Mouse (Mus musculus): Measurements from ENCODE around the gene Med13. TPM values are rescaled to one million over a fixed set of nuclear protein-coding genes. Genes with fewer than 3 reads are reported as not detected.

Med13 gene
- polyA plus RNA-seq, 2 experiments = 3.7 to 5.0 TPM

DNA sequence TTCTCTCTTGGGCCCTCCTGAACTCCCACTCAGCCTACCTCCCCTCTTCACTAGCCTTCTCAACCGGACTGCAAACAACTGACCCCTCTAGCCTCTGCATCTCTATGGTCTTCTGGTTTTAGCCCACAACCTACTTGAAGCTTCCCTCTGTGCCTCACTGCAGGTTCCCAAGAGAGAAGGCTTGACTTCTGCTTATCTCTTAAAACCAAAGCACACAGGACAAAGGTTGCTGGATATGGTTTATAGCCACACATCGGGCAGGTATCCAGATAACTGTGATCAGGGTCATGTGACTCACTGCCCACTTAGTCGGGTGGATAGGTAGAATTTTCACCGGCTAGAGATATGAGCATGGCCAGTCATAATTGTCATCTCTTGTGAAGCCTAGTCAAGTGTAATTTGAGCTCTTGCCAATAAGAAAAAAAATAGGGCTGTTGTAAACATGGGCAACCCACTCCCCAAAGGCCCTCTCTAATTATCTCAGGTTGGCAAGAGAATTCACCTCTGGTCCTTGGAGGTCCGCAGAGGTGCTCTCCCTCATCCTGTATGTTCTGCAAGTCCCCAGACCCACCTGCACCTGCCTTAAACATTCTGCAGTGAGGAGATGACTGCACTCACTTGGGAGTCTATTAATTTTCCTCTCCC, 39.7 kb upstream of the Med13 start:
- Histone ChIP-seq H3K9me3 (ENCODE audit: control insufficient read depth, low read length) (no peaks in the 10 kb centered on the region), H3K4me3 (ENCODE audit: insufficient read depth in 1 of 2, low read depth in 2 of 2, low read length in 2 of 2) (no peak overlapping the region), H3K4me1 (replicated peaks; ENCODE audit: control insufficient read depth in 2 of 2, insufficient read depth in 2 of 2, low read length in 1 of 2) (peaks cover 17 to 21% of the 10 kb centered on the region in 2 experiments), H3K9ac (replicated peaks) (no peak overlapping the region), H3K27me3 (ENCODE audit: control insufficient read depth, insufficient read depth, low read length) (no peaks in the 10 kb centered on the region), H3K27ac (no peak overlapping the region), H3K36me3 (replicated peaks; ENCODE audit: control insufficient read depth, insufficient read depth, low read depth) (no peaks in the 10 kb centered on the region), H3K4me2 (ENCODE audit: low read depth) (no peak overlapping the region)
- peak; percentile 44; the same call in 1 of the 2 replicates for ATAC-seq (ENCODE audit: insufficient read depth)
- TF ChIP-seq CTCF (IDR thresholded peaks at IDR 0.05; ENCODE audit: low read depth) = no peak
- no peak for TF ChIP-seq EP300 (IDR thresholded peaks at IDR 0.05; ENCODE audit: low read depth)
- no peak for DNase-seq (ENCODE audit: low read depth in 3 of 3, low spot score in 3 of 3)
- WGBS (ENCODE audit: insufficient replicate concordance) = 20% methylated on average over 5 of the region's 5 CpGs

DNA sequence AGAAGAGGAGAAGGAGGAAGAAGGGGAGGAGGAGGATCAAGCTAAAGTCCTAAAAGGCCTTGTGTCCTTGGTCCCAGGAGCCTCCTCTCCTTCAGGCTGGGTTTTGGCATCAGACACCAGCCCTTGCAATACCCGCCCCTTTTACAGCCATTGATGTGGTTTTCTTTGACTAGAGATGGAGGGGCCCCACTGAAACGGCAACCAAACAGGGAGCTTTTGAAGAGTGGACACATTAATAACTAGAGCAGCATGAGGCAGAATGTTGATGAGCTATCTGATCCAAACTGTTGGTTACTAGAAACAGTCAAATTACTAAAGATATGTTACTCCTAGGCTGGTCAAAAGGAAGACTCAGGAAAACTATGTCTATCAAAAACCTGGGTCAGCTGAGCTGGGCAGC, 39.1 kb upstream of the Med13 start:
- Histone ChIP-seq H3K9me3 (ENCODE audit: control insufficient read depth, low read length) (no peaks in the 10 kb centered on the region), H3K27me3 (ENCODE audit: control insufficient read depth, insufficient read depth, low read length) (no peaks in the 10 kb centered on the region), H3K4me3 (ENCODE audit: insufficient read depth in 1 of 2, low read depth in 2 of 2, low read length in 2 of 2) (no peak overlapping the region), H3K4me1 (replicated peaks; ENCODE audit: control insufficient read depth in 2 of 2, insufficient read depth in 2 of 2, low read length in 1 of 2) (peaks cover 17 to 22% of the 10 kb centered on the region in 2 experiments), H3K36me3 (replicated peaks; ENCODE audit: control insufficient read depth, insufficient read depth, low read depth) (no peaks in the 10 kb centered on the region), H3K4me2 (ENCODE audit: low read depth) (no peak overlapping the region), H3K9ac (replicated peaks) (no peak overlapping the region), H3K27ac (no peak overlapping the region)
- ATAC-seq (ENCODE audit: insufficient read depth) (no peak), DNase-seq (ENCODE audit: low read depth in 3 of 3, low spot score in 3 of 3) (no peak)
- WGBS (ENCODE audit: insufficient replicate concordance) = 16% methylated on average over 2 of the region's 2 CpGs
- no peak for TF ChIP-seq CTCF (IDR thresholded peaks at IDR 0.05; ENCODE audit: low read depth)
- TF ChIP-seq EP300 (IDR thresholded peaks at IDR 0.05; ENCODE audit: low read depth) = no peak

DNA sequence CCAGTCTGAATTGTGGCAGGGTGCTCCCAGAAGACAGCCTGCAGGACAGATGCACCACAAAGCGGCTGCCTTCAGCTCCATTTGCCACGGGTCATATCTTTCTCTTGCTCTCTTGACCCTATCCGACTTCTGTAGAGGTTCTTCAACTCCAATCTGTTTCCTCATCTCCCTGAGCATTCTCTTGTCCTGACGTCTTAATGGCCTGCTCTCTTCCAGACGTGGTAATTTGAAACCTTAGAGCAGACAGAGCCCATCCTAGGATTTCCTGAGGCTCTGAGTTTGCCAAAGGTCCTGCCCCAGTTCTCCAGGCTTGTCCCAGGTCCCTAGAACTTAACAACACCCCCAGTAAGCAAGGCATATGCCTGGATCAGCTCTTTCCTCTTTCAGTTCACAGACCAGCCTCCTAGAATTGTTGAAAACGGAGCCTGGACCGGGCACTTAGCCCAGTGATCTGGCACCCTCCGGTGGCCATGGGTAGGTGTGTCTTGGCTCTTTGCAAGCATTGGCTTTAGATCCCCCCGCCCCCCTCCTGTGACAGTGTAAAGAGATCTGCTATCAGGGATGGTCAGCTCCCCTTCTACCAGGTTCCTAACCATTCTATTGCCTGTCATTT, 38.2 kb upstream of the Med13 start:
- no peaks in the 10 kb centered on the region for H3K9me3 ChIP-seq (ENCODE audit: control insufficient read depth, low read length)
- no peak overlapping the region for H3K9ac ChIP-seq (replicated peaks)
- H3K4me2 ChIP-seq (ENCODE audit: low read depth) = peak overlapping the region; percentile 29
- no peak overlapping the region for H3K27ac ChIP-seq
- WGBS (ENCODE audit: insufficient replicate concordance) = 8% methylated on average over 9 of the region's 9 CpGs
- H3K4me1 ChIP-seq (replicated peaks; ENCODE audit: control insufficient read depth in 2 of 2, insufficient read depth in 2 of 2, low read length in 1 of 2) = peaks cover 17 to 24% of the 10 kb centered on the region in 2 experiments
- H3K27me3 ChIP-seq (ENCODE audit: control insufficient read depth, insufficient read depth, low read length) = no peaks in the 10 kb centered on the region
- peak; percentile 48 to 63 (median 55) for DNase-seq (ENCODE audit: low read depth in 3 of 3, low spot score in 3 of 3)
- no peaks in the 10 kb centered on the region for H3K36me3 ChIP-seq (replicated peaks; ENCODE audit: control insufficient read depth, insufficient read depth, low read depth)
- H3K4me3 ChIP-seq (ENCODE audit: insufficient read depth in 1 of 2, low read depth in 2 of 2, low read length in 2 of 2) = no peak overlapping the region
- TF ChIP-seq EP300 (IDR thresholded peaks at IDR 0.05; ENCODE audit: low read depth) (no peak), CTCF (IDR thresholded peaks at IDR 0.05; ENCODE audit: low read depth) (peak; percentile 76)
- ATAC-seq (ENCODE audit: insufficient read depth) = peak; percentile 67; the same call in 1 of the 2 replicates

DNA sequence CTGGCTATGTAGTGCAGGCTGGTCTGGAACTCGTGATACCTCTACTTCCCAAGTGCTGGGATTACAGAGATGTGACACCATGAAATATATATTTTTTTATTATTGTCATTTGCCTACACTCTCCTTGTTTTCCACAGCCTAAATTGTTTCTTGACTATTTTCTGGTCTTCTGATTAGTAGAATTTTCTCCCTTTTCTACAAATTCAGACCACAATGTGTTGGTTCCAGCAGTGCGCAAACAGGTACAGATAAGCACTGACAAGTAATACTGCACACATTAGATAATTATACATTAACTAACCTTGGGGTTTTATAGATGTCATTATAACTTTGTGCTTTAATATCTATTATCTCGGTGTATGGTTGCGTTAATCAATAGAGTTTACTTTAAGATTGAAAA, 37.7 kb upstream of the Med13 start:
- Histone ChIP-seq H3K4me3 (ENCODE audit: insufficient read depth in 1 of 2, low read depth in 2 of 2, low read length in 2 of 2) (no peak overlapping the region), H3K9me3 (ENCODE audit: control insufficient read depth, low read length) (no peaks in the 10 kb centered on the region), H3K4me2 (ENCODE audit: low read depth) (peak overlapping the region; percentile 29), H3K9ac (replicated peaks) (0 out of 2 replicates have a peak overlapping the region, but pooled peaks have one; percentile 27), H3K36me3 (replicated peaks; ENCODE audit: control insufficient read depth, insufficient read depth, low read depth) (no peaks in the 10 kb centered on the region), H3K4me1 (replicated peaks; ENCODE audit: control insufficient read depth in 2 of 2, insufficient read depth in 2 of 2, low read length in 1 of 2) (peaks cover 17 to 24% of the 10 kb centered on the region in 2 experiments), H3K27me3 (ENCODE audit: control insufficient read depth, insufficient read depth, low read length) (no peaks in the 10 kb centered on the region), H3K27ac (no peak overlapping the region)
- TF ChIP-seq EP300 (IDR thresholded peaks at IDR 0.05; ENCODE audit: low read depth) (peak; percentile 55), CTCF (IDR thresholded peaks at IDR 0.05; ENCODE audit: low read depth) (no peak)
- peak in 2 of 3 experiments; percentile 18 to 36 for DNase-seq (ENCODE audit: low read depth in 3 of 3, low spot score in 3 of 3)
- WGBS (ENCODE audit: insufficient replicate concordance) = 28% methylated on average over 4 of the region's 4 CpGs
- ATAC-seq (ENCODE audit: insufficient read depth) = peak; percentile 63; the same call in 1 of the 2 replicates

DNA sequence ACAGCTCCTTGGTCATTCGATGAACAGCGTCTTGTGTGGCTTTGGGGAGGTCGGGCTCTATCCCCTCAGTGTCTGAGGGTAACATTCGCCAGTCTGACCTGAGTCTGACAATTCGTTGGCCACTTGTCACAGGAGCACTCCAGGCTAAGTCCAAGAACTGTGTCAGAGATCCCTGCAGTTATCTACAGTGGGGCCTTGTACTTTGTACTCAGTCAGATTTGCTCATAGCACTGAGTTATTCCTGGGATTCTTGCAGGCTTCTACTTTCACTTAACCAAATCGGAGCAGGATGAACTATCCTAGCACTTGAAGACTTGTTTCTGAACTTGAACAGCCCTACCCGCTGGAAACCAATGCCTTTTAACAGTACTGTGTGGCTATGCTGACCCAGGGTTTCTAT, 34.3 kb upstream of the Med13 start:
- Histone ChIP-seq H3K27me3 (ENCODE audit: control insufficient read depth, insufficient read depth, low read length) (no peaks in the 10 kb centered on the region), H3K4me1 (replicated peaks; ENCODE audit: control insufficient read depth in 2 of 2, insufficient read depth in 2 of 2, low read length in 1 of 2) (peaks cover 15 to 24% of the 10 kb centered on the region in 2 experiments), H3K36me3 (replicated peaks; ENCODE audit: control insufficient read depth, insufficient read depth, low read depth) (no peaks in the 10 kb centered on the region), H3K27ac (no peak overlapping the region), H3K4me3 (ENCODE audit: insufficient read depth in 1 of 2, low read depth in 2 of 2, low read length in 2 of 2) (no peak overlapping the region), H3K4me2 (ENCODE audit: low read depth) (no peak overlapping the region), H3K9me3 (ENCODE audit: control insufficient read depth, low read length) (no peaks in the 10 kb centered on the region), H3K9ac (replicated peaks) (no peak overlapping the region)
- no peak for DNase-seq (ENCODE audit: low read depth in 3 of 3, low spot score in 3 of 3)
- TF ChIP-seq EP300 (IDR thresholded peaks at IDR 0.05; ENCODE audit: low read depth) (no peak), CTCF (IDR thresholded peaks at IDR 0.05; ENCODE audit: low read depth) (no peak)
- ATAC-seq (ENCODE audit: insufficient read depth) = no peak
- WGBS (ENCODE audit: insufficient replicate concordance) = 67% methylated on average over 7 of the region's 7 CpGs
